Mouse (Mus musculus) stomach, postnatal 0 days (tissue): ENCODE data around the gene Hap1.

ENCODE experiments used
- CTCF ChIP-seq: IDR thresholded peaks from 2 replicates; pipeline ENCODE4 v1.5.1; 2016; ENCODE audit warnings: antibody characterized with exemption, low read depth, mild to moderate bottlenecking, moderate library complexity
- EP300 ChIP-seq: optimal IDR thresholded peaks from 2 replicates; pipeline ENCODE3; 2016; ENCODE audit warnings: antibody characterized with exemption

- TF ChIP-seq EP300 (no peak), CTCF (no peak)
Measured at GRCm38 (mm10) chr11:100398517-100398916, 42.6 kb upstream of the Hap1 start.
